Mouse (Mus musculus) stomach, embryonic 15.5 days (tissue): ENCODE data around the gene Depdc1a. TPM values are rescaled to one million over a fixed set of nuclear protein-coding genes. Genes with fewer than 3 reads are reported as not detected.
"Not testable (repeated sequence)": the region's sequence is repeated elsewhere in the genome, so short reads cannot be mapped to it uniquely, and the experiment has no call there.

Experiments
- ATAC-seq: fragments of 200-750 bp; cut with Nextera tagmentation; 2 replicates; pipeline ENCODE4 v1.8.0; 2017; ENCODE audit warnings: low read depth, moderate number of reproducible peaks, moderate TSS enrichment; ENCODE audit not compliant: insufficient read depth, low FRiP score
- H3K27ac ChIP-seq: fragments of 300-500 bp; sonication (generic); 2 replicates; pipeline ENCODE4 v1.5.1; 2015; ENCODE audit warnings: mild to moderate bottlenecking, inconsistent platforms
- H3K27me3 ChIP-seq: fragments of 300-500 bp; sonication (generic); replicated peaks from 2 replicates; pipeline ENCODE4 v1.6.1; 2015; ENCODE audit warnings: inconsistent platforms
- H3K36me3 ChIP-seq: fragments of 300-500 bp; sonication (generic); 2 replicates; pipeline ENCODE4 v1.6.1; 2015; ENCODE audit warnings: inconsistent platforms
- H3K4me1 ChIP-seq: fragments of 300-500 bp; sonication (generic); 2 replicates; pipeline ENCODE4 v1.6.1; 2015; ENCODE audit warnings: inconsistent platforms
- H3K4me2 ChIP-seq: fragments of 300-500 bp; sonication (generic); 2 replicates; pipeline ENCODE4 v1.6.1; 2015; ENCODE audit warnings: mild to moderate bottlenecking, inconsistent platforms
- H3K4me3 ChIP-seq: fragments of 300-500 bp; sonication (generic); replicated peaks from 2 replicates; pipeline ENCODE4 v1.5.1; 2015; ENCODE audit warnings: inconsistent platforms
- H3K9ac ChIP-seq: fragments of 300-500 bp; sonication (generic); 2 replicates; pipeline ENCODE4 v1.6.1; 2015; ENCODE audit warnings: inconsistent platforms
- H3K9me3 ChIP-seq: fragments of 300-500 bp; sonication (generic); 2 replicates; pipeline ENCODE4 v1.6.1; 2016; ENCODE audit warnings: inconsistent platforms
- WGBS: fragments of 180-500 bp; shearing (Covaris S2); methylation state at CpG from one replicate; pipeline ENCODE4 v1.1.7; 2015; 5-methylcytosine and 5-hydroxymethylcytosine counted together
- polyA plus RNA-seq: library from polyadenylated mRNA; unstranded; fragments of >200 nt; fragmentation: Nextera tagmentation; extraction: Ambion mirVana; gene quantifications from 2 replicates; pipeline ENCODE4 v1.2.1, GENCODE M21; 2015

Gene Depdc1a
- 29.5 and 31.9 TPM in 2 replicates for polyA plus RNA-seq

DNA sequence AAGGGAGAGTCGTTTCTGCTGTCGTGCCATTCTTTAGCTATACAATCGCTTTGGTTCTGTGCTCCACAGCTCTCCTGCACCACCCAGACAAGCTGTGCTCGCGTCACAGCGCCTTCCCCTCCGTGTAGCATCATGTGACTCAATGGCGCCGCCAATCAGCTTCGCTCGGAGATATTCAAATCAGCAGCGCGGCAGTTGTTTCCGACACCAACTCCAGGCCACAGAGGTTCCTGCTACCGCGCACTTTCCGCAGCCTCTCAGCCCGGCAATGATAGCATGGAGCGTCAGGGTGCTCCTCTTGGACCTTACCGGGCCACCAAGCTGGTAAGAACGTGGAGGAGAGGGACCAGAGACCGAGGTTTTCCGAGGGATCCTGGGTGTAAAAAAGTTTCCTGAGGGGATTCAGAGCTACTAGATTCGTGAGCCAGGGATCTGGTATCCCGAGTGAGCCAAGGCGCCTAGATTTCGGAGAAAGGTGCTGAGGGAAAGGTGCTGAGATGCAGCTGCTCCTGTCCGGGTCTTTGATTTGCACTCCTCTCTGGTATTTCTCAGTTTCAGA lies at the start of gene Depdc1a:
TSS of gene Depdc1a (plus strand) at position 191 of the 559 bp plus-strand sequence.
- H3K9ac ChIP-seq: peak within 1 kb of the TSS; percentile 43; the same call in 1 of the 2 replicates
- H3K4me2 ChIP-seq: peak within 1 kb of the TSS; percentile 59
- H3K4me1 ChIP-seq: no peaks in the 10 kb centered on the region
- no peak within 1 kb of the TSS for H3K27ac ChIP-seq
- H3K36me3 ChIP-seq: no peaks in the 10 kb centered on the region
- WGBS: 1% methylated on average over 28 of the region's 28 CpGs
- H3K4me3 ChIP-seq: peak within 1 kb of the TSS; percentile 50
- no peaks in the 10 kb centered on the region for H3K27me3 ChIP-seq
- ATAC-seq: peak; percentile 100
- H3K9me3 ChIP-seq: no peaks in the 10 kb centered on the region

DNA sequence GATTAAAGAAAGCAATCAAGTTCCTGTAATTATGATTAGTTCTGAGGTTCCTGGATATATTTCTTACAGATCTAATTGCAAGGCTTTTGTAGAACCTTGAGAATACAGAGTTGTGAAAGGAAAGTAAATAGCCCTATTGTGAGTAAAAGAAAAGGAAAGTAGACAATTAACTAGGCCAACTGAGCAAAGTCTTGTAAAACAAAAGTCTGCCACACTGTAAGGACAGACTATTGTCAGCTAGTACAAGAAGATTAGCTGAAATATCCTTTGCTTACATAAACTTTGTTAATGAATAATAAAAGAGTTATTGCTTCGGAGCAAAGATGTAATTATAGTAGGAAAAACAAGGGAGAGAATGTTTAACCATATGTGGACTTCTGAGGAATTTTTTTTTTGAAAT lies 25.2 kb upstream of the Depdc1a start:
- no peaks in the 10 kb centered on the region for H3K4me1 ChIP-seq
- H3K9ac ChIP-seq: no peak overlapping the region
- 47% methylated on average over 1 of the region's 1 CpGs for WGBS
- no peak overlapping the region for H3K4me3 ChIP-seq
- no peaks in the 10 kb centered on the region for H3K9me3 ChIP-seq
- ATAC-seq: no peak
- no peak overlapping the region for H3K27ac ChIP-seq
- H3K27me3 ChIP-seq: no peaks in the 10 kb centered on the region
- no peak overlapping the region for H3K4me2 ChIP-seq
- no peaks in the 10 kb centered on the region for H3K36me3 ChIP-seq

DNA sequence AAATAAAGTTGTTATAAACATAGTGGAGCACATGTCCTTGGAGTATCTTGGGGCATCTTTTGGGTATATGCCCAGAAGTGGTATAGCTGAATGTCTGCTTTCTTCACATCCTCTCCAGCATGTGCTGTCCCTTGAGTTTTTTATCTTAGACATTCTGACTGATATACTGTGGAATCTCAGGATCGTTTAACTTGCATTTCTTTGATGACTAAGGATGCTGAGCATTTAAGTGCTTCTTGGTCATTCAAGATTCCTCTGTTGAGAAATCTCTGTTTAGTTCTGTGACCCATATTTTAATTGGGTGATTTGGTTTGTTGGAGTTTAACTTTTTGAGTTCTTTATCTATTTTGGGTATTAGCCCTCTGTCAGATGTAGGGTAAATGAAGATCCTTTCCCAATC lies 19.8 kb upstream of the Depdc1a start:
- no peak overlapping the region for H3K9ac ChIP-seq
- H3K9me3 ChIP-seq: no peaks in the 10 kb centered on the region
- no peaks in the 10 kb centered on the region for H3K36me3 ChIP-seq
- H3K4me3 ChIP-seq: no peak overlapping the region
- H3K4me1 ChIP-seq: no peaks in the 10 kb centered on the region
- no peak overlapping the region for H3K27ac ChIP-seq
- no peak overlapping the region for H3K4me2 ChIP-seq
- no peak for ATAC-seq
- WGBS: 60% methylated on average over 1 of the region's 1 CpGs
- H3K27me3 ChIP-seq: no peaks in the 10 kb centered on the region

DNA sequence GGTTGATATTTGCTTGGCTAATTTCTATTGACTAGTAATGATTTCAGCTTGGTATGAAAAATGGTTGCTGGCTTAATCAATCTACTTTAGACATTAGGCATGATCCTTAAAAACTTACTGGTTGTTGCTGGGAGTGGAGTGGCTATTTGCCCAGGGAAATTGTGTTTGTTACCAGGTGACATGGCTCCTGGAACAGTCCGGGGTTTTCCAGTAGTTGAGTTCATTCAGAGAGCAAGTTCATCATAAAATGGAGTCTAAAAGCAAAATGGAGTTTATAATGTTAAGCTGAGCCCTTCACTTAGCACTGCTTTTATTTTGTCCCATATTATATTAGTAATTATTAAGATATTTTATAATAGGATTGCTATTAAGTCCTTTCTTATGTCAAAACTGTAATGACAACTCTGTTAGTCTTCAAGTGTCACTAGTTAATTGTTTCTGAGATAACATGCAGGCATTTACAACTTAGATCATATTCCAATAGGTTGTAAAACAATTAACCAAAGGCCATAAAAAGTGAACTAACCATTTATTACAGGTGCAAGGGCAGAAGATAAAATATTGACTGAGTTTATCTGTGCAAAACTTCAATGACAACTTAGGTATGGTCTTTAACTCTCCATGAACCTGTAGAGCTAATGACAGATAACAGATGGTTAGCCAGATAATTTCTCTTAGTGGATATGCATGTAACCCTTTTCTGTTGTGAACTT lies 17.8 kb upstream of the Depdc1a start:
- Histone ChIP-seq H3K4me1 (no peaks in the 10 kb centered on the region), H3K4me3 (no peak overlapping the region), H3K27ac (no peak overlapping the region), H3K36me3 (no peaks in the 10 kb centered on the region), H3K27me3 (no peaks in the 10 kb centered on the region), H3K4me2 (no peak overlapping the region), H3K9me3 (no peaks in the 10 kb centered on the region), H3K9ac (no peak overlapping the region)
- no peak for ATAC-seq
- 78% methylated on average over 1 of the region's 1 CpGs for WGBS

DNA sequence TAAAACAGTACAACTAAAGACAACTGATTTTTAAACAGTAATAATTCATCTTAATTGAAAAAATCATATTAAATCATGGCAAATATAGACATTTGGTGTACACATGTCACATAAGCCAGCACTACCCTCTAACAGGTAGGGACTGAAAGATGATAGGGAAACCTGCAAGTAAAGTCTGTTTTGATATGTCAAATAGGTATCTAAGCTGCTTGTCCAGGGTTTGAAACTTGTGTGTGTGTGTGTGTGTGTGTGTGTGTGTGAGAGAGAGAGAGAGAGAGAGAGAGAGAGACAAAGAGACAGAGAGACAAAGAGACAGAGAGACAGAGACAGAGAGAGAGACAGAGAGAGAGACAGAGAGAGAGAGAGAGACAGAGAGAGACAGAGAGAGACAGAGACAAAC lies 524 bp upstream of the Depdc1a start:
- ATAC-seq, H3K27me3 ChIP-seq, H3K36me3 ChIP-seq, H3K27ac ChIP-seq, H3K4me1 ChIP-seq, H3K9me3 ChIP-seq: not testable (repeated sequence)
- Histone ChIP-seq H3K4me2 (peak overlapping the region; percentile 59), H3K4me3 (peak overlapping the region; percentile 50), H3K9ac (peak overlapping the region; percentile 43; the same call in 1 of the 2 replicates)

DNA sequence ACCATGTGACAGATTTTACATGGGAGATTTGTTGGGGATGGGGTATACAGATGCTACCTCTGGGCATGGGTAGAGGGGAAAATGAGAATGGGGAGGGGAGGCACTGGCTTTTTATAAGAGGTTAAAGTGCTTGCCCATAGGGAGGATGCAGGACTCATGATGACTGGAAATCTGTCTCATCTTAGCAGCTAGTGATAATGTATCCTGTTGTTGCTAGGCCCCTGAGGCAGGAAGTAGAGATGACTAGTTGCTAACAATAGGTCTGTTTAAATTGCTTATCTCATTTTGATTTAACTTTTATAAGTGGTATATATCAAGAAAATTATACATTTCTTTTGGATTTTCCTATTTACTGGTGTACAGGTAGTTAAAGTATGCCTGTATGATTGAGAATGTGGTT lies 13.7 kb downstream of the Depdc1a start:
- H3K4me1 ChIP-seq: no peaks in the 10 kb centered on the region
- no peak overlapping the region for H3K4me3 ChIP-seq
- H3K9me3 ChIP-seq: no peaks in the 10 kb centered on the region
- no peak overlapping the region for H3K27ac ChIP-seq
- H3K4me2 ChIP-seq: no peak overlapping the region
- H3K27me3 ChIP-seq: no peaks in the 10 kb centered on the region
- H3K36me3 ChIP-seq: no peaks in the 10 kb centered on the region
- no peak overlapping the region for H3K9ac ChIP-seq
- no peak for ATAC-seq

DNA sequence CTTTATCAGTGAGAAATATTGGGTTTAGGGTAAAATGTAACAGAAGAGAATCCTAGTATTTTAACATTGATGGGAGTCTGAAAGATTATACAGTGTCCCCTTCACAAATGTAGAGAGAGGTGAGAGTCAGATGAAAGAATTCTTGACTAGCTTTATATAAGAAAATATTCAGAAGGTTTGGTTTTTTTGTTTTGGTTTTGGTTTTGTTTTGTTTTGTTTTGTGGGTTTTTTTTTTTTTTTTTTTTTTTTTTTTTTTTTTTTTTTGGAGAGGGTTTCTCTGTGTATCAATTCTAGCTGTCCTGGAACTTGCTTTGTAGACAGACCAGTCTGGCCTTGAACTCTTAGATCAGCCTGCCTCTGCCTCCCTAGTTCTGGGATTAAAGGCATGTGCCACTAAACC lies 33.3 kb downstream of the Depdc1a start:
- Histone ChIP-seq H3K27ac (no peak overlapping the region), H3K36me3 (0 out of 2 replicates have a peak, but pooled peaks cover 3% of the 10 kb centered on the region), H3K4me1 (no peaks in the 10 kb centered on the region), H3K4me2 (no peak overlapping the region), H3K4me3 (no peak overlapping the region), H3K9me3 (no peaks in the 10 kb centered on the region), H3K27me3 (no peaks in the 10 kb centered on the region), H3K9ac (no peak overlapping the region)
- no peak for ATAC-seq

DNA sequence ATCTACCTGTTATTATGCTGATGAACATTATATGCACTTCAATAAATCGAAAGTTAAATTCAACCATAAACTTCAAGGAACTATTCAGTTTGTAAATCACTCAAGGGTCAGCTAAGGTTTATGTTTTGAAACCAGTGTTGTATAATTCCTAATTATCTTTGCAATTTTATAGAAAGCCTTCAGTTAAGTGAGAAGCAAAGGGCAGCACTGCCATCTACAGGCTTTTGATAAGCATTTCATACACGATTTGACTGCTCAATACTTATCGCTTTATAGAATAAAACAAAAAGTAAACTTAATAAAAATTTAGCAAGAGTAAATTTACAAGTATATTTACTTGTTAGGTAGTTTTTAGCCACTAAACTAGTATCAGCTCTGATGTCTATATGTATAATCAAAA lies 53.1 kb downstream of the Depdc1a start:
- Histone ChIP-seq H3K9ac (no peak overlapping the region), H3K4me3 (no peak overlapping the region), H3K27me3 (no peaks in the 10 kb centered on the region), H3K9me3 (no peaks in the 10 kb centered on the region), H3K36me3 (no peaks in the 10 kb centered on the region), H3K27ac (no peak overlapping the region), H3K4me1 (no peaks in the 10 kb centered on the region), H3K4me2 (no peak overlapping the region)
- WGBS: 71% methylated on average over 3 of the region's 3 CpGs
- no peak for ATAC-seq

DNA sequence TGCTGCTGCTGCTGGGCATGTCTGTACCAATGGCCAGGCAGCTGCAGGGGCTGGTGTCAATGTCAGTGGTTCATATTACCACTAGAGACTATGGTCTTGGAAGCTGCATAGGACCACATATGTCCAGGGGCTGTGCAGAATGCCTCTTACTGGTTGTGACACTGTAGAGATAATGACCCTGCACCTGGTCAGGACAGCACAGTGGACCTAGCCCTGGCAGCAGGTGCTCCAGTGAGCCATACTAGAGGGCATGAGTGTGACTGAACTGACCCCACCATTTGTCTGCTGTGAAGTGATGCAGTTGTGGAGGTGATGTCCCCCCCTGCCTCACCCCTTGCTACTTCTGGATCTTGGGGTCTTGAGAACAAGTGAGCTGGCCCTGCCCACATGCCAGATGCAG lies 55.0 kb downstream of the Depdc1a start:
- no peaks in the 10 kb centered on the region for H3K4me1 ChIP-seq
- no peak for ATAC-seq
- H3K36me3 ChIP-seq: no peaks in the 10 kb centered on the region
- no peak overlapping the region for H3K4me2 ChIP-seq
- H3K9me3 ChIP-seq: no peaks in the 10 kb centered on the region
- no peak overlapping the region for H3K9ac ChIP-seq
- H3K27me3 ChIP-seq: no peaks in the 10 kb centered on the region
- H3K4me3 ChIP-seq: no peak overlapping the region
- H3K27ac ChIP-seq: no peak overlapping the region

Other genes starting within 250 kb of the Depdc1a start
- gene Rpe65, start 103.7 kb downstream of the Depdc1a start, polyA plus RNA-seq: not detected in 2 replicates